Mouse (Mus musculus): ENCODE measurements around the gene Rufy4. TPM values are rescaled to one million over a fixed set of nuclear protein-coding genes. Genes with fewer than 3 reads are reported as not detected.

Rufy4 gene
- polyA plus RNA-seq, 1 experiment from 2014 or later, result 0.35 TPM

GRCm38 (mm10) chr1:74110932-74111695, 14.2 kb upstream of the Rufy4 start:
- H3K4me3 ChIP-seq, result peak overlapping the region; percentile 11
- WGBS, result 6% methylated on average over 8 of the region's 8 CpGs

GRCm38 (mm10) chr1:74111696-74112030, 13.7 kb upstream of the Rufy4 start:
- Histone ChIP-seq H3K27me3 (ENCODE audit: poor library complexity, severe bottlenecking) (peaks cover 31% of the 10 kb centered on the region), H3K4me3 (peak overlapping the region; percentile 11), H3K4me1 (peaks cover 61% of the 10 kb centered on the region), H3K9me3 (no peaks in the 10 kb centered on the region), H3K27ac (peak overlapping the region; percentile 81), H3K36me3 (replicated peaks) (no peaks in the 10 kb centered on the region)
- 13% methylated on average over 6 of the region's 6 CpGs for WGBS
- DNase-seq (ENCODE audit: extremely low spot score, low spot score), result no peak

More at GRCm38 (mm10) chr1:74110932-74111695, 14.2 kb upstream of the Rufy4 start:
- Histone ChIP-seq H3K36me3 (replicated peaks) (no peaks in the 10 kb centered on the region), H3K27ac (peak overlapping the region; percentile 81), H3K27me3 (ENCODE audit: poor library complexity, severe bottlenecking) (peaks cover 37% of the 10 kb centered on the region), H3K4me1 (peaks cover 66% of the 10 kb centered on the region), H3K9me3 (no peaks in the 10 kb centered on the region)
- DNase-seq (ENCODE audit: extremely low spot score, low spot score), result peak; percentile 69

- no peaks in the 10 kb centered on the region for H3K9me3 ChIP-seq
- H3K4me1 ChIP-seq, result peaks cover 51% of the 10 kb centered on the region
- H3K4me3 ChIP-seq, result no peak overlapping the region
- H3K36me3 ChIP-seq (replicated peaks), result no peaks in the 10 kb centered on the region
- peak overlapping the region; percentile 81; the same call in 1 of the 2 replicates for H3K27ac ChIP-seq
- peaks cover 29% of the 10 kb centered on the region for H3K27me3 ChIP-seq (ENCODE audit: poor library complexity, severe bottlenecking)
- DNase-seq (ENCODE audit: extremely low spot score, low spot score), result no peak
- WGBS, result 64% methylated on average over 3 of the region's 3 CpGs
Measured at GRCm38 (mm10) chr1:74113071-74113470, 12.3 kb upstream of the Rufy4 start.

- no peaks in the 10 kb centered on the region for H3K36me3 ChIP-seq (replicated peaks)
- no peaks in the 10 kb centered on the region for H3K9me3 ChIP-seq
- peaks cover 9% of the 10 kb centered on the region for H3K4me1 ChIP-seq
- WGBS, result 90% methylated on average over 6 of the region's 6 CpGs
- no peak overlapping the region for H3K27ac ChIP-seq
- H3K4me3 ChIP-seq, result no peak overlapping the region
- peaks cover 38% of the 10 kb centered on the region for H3K27me3 ChIP-seq (ENCODE audit: poor library complexity, severe bottlenecking)
- DNase-seq (ENCODE audit: extremely low spot score, low spot score), result no peak
Measured at GRCm38 (mm10) chr1:74117876-74118275, 7.5 kb upstream of the Rufy4 start.

- 93% methylated on average over 1 of the region's 1 CpGs for WGBS
- Histone ChIP-seq H3K27ac (no peak overlapping the region), H3K4me1 (peaks cover 11% of the 10 kb centered on the region), H3K27me3 (ENCODE audit: poor library complexity, severe bottlenecking) (peaks cover 41% of the 10 kb centered on the region), H3K36me3 (replicated peaks) (no peaks in the 10 kb centered on the region), H3K9me3 (no peaks in the 10 kb centered on the region), H3K4me3 (no peak overlapping the region)
- no peak for DNase-seq (ENCODE audit: extremely low spot score, low spot score)
Measured at GRCm38 (mm10) chr1:74119115-74119514, 6.2 kb upstream of the Rufy4 start.

GRCm38 (mm10) chr1:74121138-74121537, 4.2 kb upstream of the Rufy4 start:
- DNase-seq (ENCODE audit: extremely low spot score, low spot score), result no peak
- Histone ChIP-seq H3K4me1 (peaks cover 24% of the 10 kb centered on the region), H3K9me3 (no peaks in the 10 kb centered on the region), H3K36me3 (replicated peaks) (no peaks in the 10 kb centered on the region), H3K4me3 (no peak overlapping the region), H3K27ac (no peak overlapping the region), H3K27me3 (ENCODE audit: poor library complexity, severe bottlenecking) (peaks cover 61% of the 10 kb centered on the region)
- WGBS, result 83% methylated on average over 7 of the region's 7 CpGs

- Histone ChIP-seq H3K27ac (peak overlapping the region; percentile 1; the same call in 1 of the 2 replicates), H3K27me3 (ENCODE audit: poor library complexity, severe bottlenecking) (peaks cover 65% of the 10 kb centered on the region), H3K4me3 (no peak overlapping the region), H3K36me3 (replicated peaks) (no peaks in the 10 kb centered on the region), H3K9me3 (no peaks in the 10 kb centered on the region), H3K4me1 (peaks cover 24% of the 10 kb centered on the region)
- WGBS, result 69% methylated on average over 9 of the region's 9 CpGs
- DNase-seq (ENCODE audit: extremely low spot score, low spot score), result no peak
Measured at GRCm38 (mm10) chr1:74121821-74122576, 3.3 kb upstream of the Rufy4 start.

- WGBS, result 63% methylated on average over 8 of the region's 8 CpGs
- Histone ChIP-seq H3K4me1 (peaks cover 24% of the 10 kb centered on the region), H3K27ac (no peak overlapping the region), H3K27me3 (ENCODE audit: poor library complexity, severe bottlenecking) (peaks cover 71% of the 10 kb centered on the region), H3K4me3 (peak overlapping the region; percentile 67), H3K9me3 (no peaks in the 10 kb centered on the region), H3K36me3 (replicated peaks) (no peaks in the 10 kb centered on the region)
- DNase-seq (ENCODE audit: extremely low spot score, low spot score), result no peak
Measured at GRCm38 (mm10) chr1:74123215-74123614, 2.1 kb upstream of the Rufy4 start.

- peak within 1 kb of the TSS; percentile 80 for H3K27ac ChIP-seq
- H3K27me3 ChIP-seq (ENCODE audit: poor library complexity, severe bottlenecking), result peaks cover 73% of the 10 kb centered on the region
- WGBS, result 1% methylated on average over 84 of the region's 84 CpGs
- peak within 1 kb of the TSS; percentile 67 for H3K4me3 ChIP-seq
- no peaks in the 10 kb centered on the region for H3K9me3 ChIP-seq
- no peaks in the 10 kb centered on the region for H3K36me3 ChIP-seq (replicated peaks)
- DNase-seq (ENCODE audit: extremely low spot score, low spot score), result peak; percentile 47
- H3K4me1 ChIP-seq, result peaks cover 30% of the 10 kb centered on the region
Measured at GRCm38 (mm10) chr1:74124021-74124981, 1.0 kb upstream of the Rufy4 start, which contains the start of gene Tns1. Gene Tns1, minus strand, starts transcription at chr1:74124449.

- Histone ChIP-seq H3K36me3 (replicated peaks) (no peaks in the 10 kb centered on the region), H3K9me3 (no peaks in the 10 kb centered on the region), H3K4me3 (no peak overlapping the region), H3K27ac (no peak overlapping the region), H3K4me1 (peaks cover 8% of the 10 kb centered on the region), H3K27me3 (ENCODE audit: poor library complexity, severe bottlenecking) (peaks cover 16% of the 10 kb centered on the region)
- WGBS, result 86% methylated on average over 8 of the region's 8 CpGs
- DNase-seq (ENCODE audit: extremely low spot score, low spot score), result no peak
Measured at GRCm38 (mm10) chr1:74130883-74131659, 5.7 kb downstream of the Rufy4 start.

- DNase-seq (ENCODE audit: extremely low spot score, low spot score), result no peak
Measured at GRCm38 (mm10) chr1:74132011-74132410, 6.7 kb downstream of the Rufy4 start.

GRCm38 (mm10) chr1:74133954-74134353, 8.6 kb downstream of the Rufy4 start:
- H3K36me3 ChIP-seq (replicated peaks), result no peaks in the 10 kb centered on the region
- H3K27ac ChIP-seq, result no peak overlapping the region
- no peak overlapping the region for H3K4me3 ChIP-seq
- H3K9me3 ChIP-seq, result no peaks in the 10 kb centered on the region
- H3K27me3 ChIP-seq (ENCODE audit: poor library complexity, severe bottlenecking), result peaks cover 6% of the 10 kb centered on the region
- DNase-seq (ENCODE audit: extremely low spot score, low spot score), result no peak
- H3K4me1 ChIP-seq, result peaks cover 5% of the 10 kb centered on the region
- 83% methylated on average over 6 of the region's 6 CpGs for WGBS

More at GRCm38 (mm10) chr1:74132011-74132410, 6.7 kb downstream of the Rufy4 start:
- WGBS, result 76% methylated on average over 3 of the region's 3 CpGs
- Histone ChIP-seq H3K27ac (no peak overlapping the region), H3K27me3 (ENCODE audit: poor library complexity, severe bottlenecking) (peaks cover 12% of the 10 kb centered on the region), H3K4me1 (peaks cover 8% of the 10 kb centered on the region), H3K9me3 (no peaks in the 10 kb centered on the region), H3K4me3 (no peak overlapping the region), H3K36me3 (replicated peaks) (no peaks in the 10 kb centered on the region)

All from forebrain, embryonic 10.5 days (tissue).